Mouse (Mus musculus) megakaryocyte, embryonic 14.5 days (primary cell): ENCODE measurements around the gene Tmem104.

Source experiments
- FLI1 ChIP-seq: IDR thresholded peaks from 2 replicates; pipeline ENCODE4 v1.6.1; 2012; ENCODE audit warnings: low read length, inconsistent platforms, mixed read lengths
- GATA1 ChIP-seq: IDR thresholded peaks from 3 replicates; pipeline ENCODE4 v1.6.1; 2012; ENCODE audit warnings: mixed read lengths, low read length, inconsistent platforms, borderline replicate concordance

DNA sequence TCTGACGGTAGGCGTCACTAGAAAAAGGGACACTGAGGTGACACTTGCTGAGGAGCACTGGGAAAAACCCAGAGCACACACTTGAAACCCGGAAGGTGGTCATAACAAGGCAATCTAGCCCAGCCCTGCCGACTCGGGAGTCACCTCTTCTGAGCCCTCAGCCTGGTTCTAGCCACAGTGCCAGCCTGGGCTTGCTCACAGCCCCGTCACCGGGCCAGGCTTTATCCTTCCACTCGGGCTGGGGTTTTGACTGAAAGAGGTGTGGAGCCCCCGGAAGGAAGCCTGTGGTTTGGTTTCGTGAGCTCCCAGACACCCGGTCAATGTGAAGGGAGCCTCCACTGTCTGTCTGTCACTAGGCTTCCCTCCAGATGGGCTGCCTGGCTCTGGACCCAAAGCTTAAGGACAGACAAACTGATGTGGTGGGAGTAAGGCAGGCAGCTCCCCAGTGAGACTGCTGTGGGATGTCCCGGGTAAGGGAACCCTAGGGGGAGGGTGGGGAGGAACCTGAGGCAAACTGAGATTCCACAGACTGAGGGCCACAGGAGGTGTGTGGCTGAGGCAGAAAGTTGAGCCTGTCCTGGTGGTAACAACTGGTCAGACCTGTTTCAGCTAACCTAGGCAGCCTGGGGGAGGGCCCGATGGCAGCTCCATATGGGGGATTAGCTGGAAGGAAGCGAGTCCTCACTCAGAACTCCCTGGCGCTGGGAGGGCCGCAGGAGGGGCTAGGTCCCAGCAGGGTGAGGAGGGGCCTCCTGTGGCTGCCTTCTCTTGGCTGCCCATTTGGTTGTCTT, 13.5 kb upstream of the Tmem104 start:
- TF ChIP-seq GATA1 (no peak), FLI1 (0 out of 2 replicates have a peak, but pooled peaks have one; percentile 11)
